Mouse (Mus musculus): ENCODE measurements at regions not wholly inside any gene's neighbourhood (a gene's known extent, or its start where the extent isn't known, plus 50 kb on each side); places are given as distances from the start of the nearest gene placed in this dataset.

- TF ChIP-seq CTCF (conservative IDR thresholded peaks at IDR 0.05; ENCODE audit: insufficient read depth, insufficient read length, low read depth, low read length) (no peak), POLR2A (IDR thresholded peaks at IDR 0.05; ENCODE audit: low read depth, low read length) (no peak)
Observed at GRCm38 (mm10) chr4:54021861-54022385, 196.1 kb downstream of the Tmem38b start.

All from kidney, adult 2 months (tissue).